Mouse (Mus musculus): Measurements from ENCODE around the gene Intu. TPM values are rescaled to one million over a fixed set of nuclear protein-coding genes. Genes with fewer than 3 reads are reported as not detected.

The Intu gene
- polyA plus RNA-seq, 1 experiment = 2.0 TPM

DNA sequence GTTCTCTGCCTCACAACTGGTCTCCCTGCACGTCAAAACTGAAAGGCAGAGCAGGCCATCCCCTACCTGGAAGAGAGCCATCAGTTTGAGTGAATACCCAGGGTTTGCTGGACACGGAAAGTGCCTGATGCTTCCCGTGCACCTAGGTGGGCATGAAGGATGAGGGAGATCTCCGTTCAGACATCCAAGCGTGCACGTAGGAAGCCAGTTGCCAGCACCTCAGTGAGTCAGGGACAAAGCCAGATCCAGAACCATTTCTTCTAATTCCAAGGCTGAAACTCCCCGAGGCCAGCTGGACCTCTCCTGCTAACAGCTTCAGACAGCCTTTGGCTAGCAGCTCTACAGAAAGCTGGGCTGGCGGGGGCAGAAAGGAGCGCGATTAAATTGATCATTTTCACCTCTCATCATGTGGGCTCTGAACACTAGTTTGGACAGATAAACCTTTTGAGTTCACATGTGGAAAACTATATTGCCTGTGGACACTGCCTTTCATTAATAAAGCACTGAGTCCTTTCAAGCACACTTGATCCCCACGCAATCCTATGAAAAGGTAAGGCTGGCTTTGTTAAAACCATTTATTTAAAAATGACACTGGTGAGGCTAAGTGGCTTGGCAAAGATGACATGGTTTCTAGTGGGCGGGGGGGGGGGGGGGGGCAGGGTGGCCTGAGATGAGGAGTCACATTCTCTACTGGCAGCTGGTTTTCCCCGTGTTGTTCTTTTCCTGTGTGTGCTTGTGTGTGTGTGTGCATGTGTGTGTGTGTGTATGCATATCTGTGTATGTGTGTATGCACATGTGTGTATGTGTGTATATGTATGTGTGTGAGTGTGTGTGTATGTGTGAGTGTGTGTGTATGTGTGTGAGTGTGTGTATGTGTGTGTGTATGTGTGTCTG, 17.9 kb upstream of the Intu start:
- Histone ChIP-seq H3K79me2 (ENCODE audit: control insufficient read depth, insufficient read depth) (no peaks in the 10 kb centered on the region), H3K4me3 (ENCODE audit: insufficient read depth, poor library complexity, severe bottlenecking) (no peak overlapping the region), H3K36me3 (ENCODE audit: control insufficient read depth, insufficient read depth) (no peaks in the 10 kb centered on the region), H3ac (ENCODE audit: control insufficient read depth, insufficient read length, low read depth) (no peak overlapping the region), H3K27me3 (ENCODE audit: control insufficient read depth, insufficient read depth, insufficient read length) (no peaks in the 10 kb centered on the region), H3K79me3 (ENCODE audit: low read depth) (no peaks in the 10 kb centered on the region)
- TF ChIP-seq CTCF (IDR thresholded peaks at IDR 0.05; ENCODE audit: control insufficient read depth, insufficient read depth, insufficient read length) = no peak
- no peak for TF ChIP-seq FOSL1 (IDR thresholded peaks at IDR 0.05; ENCODE audit: insufficient read depth, low read length, poor library complexity, severe bottlenecking)
- TF ChIP-seq CEBPB (IDR thresholded peaks at IDR 0.05; ENCODE audit: low read depth) = no peak
- TF ChIP-seq USF1 (IDR thresholded peaks at IDR 0.05; ENCODE audit: low read depth) = no peak
- no peak for TF ChIP-seq MYOD1 (IDR thresholded peaks at IDR 0.05; ENCODE audit: control insufficient read depth, insufficient read length, low read depth)
- TF ChIP-seq MYOG (IDR thresholded peaks at IDR 0.05; ENCODE audit: control insufficient read depth, extremely low read depth, insufficient read length) = no peak
- no peak for TF ChIP-seq MAX (IDR thresholded peaks at IDR 0.05)

DNA sequence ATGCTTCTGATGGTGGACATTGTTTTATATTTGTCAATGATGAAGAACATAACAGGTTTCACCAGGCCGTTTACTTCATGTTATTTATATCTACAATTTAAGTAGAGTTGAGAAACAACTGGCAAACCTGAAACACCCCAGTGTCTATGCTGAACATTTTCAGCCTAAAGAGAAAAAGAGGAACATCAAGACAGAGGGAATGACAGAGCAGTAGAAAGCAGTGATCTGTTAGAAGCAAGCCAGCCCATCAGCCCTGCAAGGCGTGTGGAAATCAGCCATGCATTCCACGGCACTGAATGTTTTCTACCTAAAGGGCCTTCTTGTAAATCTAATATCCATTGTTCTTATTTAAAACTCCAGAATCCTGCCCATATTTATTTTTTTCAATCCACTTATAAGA, 12.8 kb upstream of the Intu start:
- Histone ChIP-seq H3K79me3 (ENCODE audit: low read depth) (no peaks in the 10 kb centered on the region), H3K79me2 (ENCODE audit: control insufficient read depth, insufficient read depth) (no peaks in the 10 kb centered on the region), H3K4me3 (ENCODE audit: insufficient read depth, poor library complexity, severe bottlenecking) (no peak overlapping the region), H3K27me3 (ENCODE audit: control insufficient read depth, insufficient read depth, insufficient read length) (no peaks in the 10 kb centered on the region), H3ac (ENCODE audit: control insufficient read depth, insufficient read length, low read depth) (no peak overlapping the region), H3K36me3 (ENCODE audit: control insufficient read depth, insufficient read depth) (no peaks in the 10 kb centered on the region)
- TF ChIP-seq CEBPB (IDR thresholded peaks at IDR 0.05; ENCODE audit: low read depth) (no peak), CTCF (IDR thresholded peaks at IDR 0.05; ENCODE audit: control insufficient read depth, insufficient read depth, insufficient read length) (no peak), USF1 (IDR thresholded peaks at IDR 0.05; ENCODE audit: low read depth) (no peak), FOSL1 (IDR thresholded peaks at IDR 0.05; ENCODE audit: insufficient read depth, low read length, poor library complexity, severe bottlenecking) (no peak), MAX (IDR thresholded peaks at IDR 0.05) (no peak), MYOD1 (IDR thresholded peaks at IDR 0.05; ENCODE audit: control insufficient read depth, insufficient read length, low read depth) (no peak), MYOG (IDR thresholded peaks at IDR 0.05; ENCODE audit: control insufficient read depth, extremely low read depth, insufficient read length) (no peak)

DNA sequence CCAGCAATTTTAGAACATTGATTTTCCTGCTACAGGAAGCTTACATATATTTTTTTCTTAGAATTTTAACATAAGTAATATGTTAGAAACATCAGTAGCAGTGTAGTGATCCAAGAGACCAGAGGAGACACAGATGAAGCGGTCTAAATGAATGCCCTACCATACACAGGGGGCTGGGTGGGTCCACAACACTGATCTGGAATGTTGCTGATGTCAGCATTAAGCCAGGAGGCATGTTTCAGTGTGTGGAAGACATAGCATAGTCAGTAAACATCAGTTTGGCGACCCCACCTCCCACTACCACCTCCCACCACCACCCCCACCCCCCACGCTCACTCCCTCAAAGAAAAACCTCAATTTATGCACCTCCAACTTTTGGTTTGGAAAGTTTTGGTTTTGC, 11.5 kb upstream of the Intu start:
- no peaks in the 10 kb centered on the region for H3K36me3 ChIP-seq (ENCODE audit: control insufficient read depth, insufficient read depth)
- H3K4me3 ChIP-seq (ENCODE audit: insufficient read depth, poor library complexity, severe bottlenecking) = no peak overlapping the region
- no peaks in the 10 kb centered on the region for H3K79me3 ChIP-seq (ENCODE audit: low read depth)
- TF ChIP-seq CEBPB (IDR thresholded peaks at IDR 0.05; ENCODE audit: low read depth) (no peak), USF1 (IDR thresholded peaks at IDR 0.05; ENCODE audit: low read depth) (no peak), MYOD1 (IDR thresholded peaks at IDR 0.05; ENCODE audit: control insufficient read depth, insufficient read length, low read depth) (no peak), MAX (IDR thresholded peaks at IDR 0.05) (no peak), CTCF (IDR thresholded peaks at IDR 0.05; ENCODE audit: control insufficient read depth, insufficient read depth, insufficient read length) (no peak), MYOG (IDR thresholded peaks at IDR 0.05; ENCODE audit: control insufficient read depth, extremely low read depth, insufficient read length) (no peak), FOSL1 (IDR thresholded peaks at IDR 0.05; ENCODE audit: insufficient read depth, low read length, poor library complexity, severe bottlenecking) (no peak)
- no peak overlapping the region for H3ac ChIP-seq (ENCODE audit: control insufficient read depth, insufficient read length, low read depth)
- no peaks in the 10 kb centered on the region for H3K79me2 ChIP-seq (ENCODE audit: control insufficient read depth, insufficient read depth)
- H3K27me3 ChIP-seq (ENCODE audit: control insufficient read depth, insufficient read depth, insufficient read length) = no peaks in the 10 kb centered on the region

DNA sequence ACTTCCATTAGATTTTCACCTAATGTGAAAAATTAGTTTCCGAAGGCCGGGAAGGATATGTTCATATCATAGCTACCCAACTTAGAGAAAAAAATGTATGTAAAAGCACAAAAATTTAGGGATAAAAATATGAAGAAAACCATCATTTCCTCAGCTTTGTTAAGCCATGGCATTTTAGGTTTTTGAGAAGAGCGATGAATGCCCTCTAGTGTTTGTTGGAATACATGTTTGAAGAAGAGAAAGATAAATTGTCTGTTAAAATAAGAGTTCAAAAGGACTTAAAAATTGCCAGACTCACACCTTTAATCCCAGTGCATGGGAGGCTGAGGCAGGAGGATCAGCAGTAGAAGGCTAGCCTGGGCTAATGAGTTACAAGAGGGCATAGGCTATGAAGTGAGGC, 10.5 kb upstream of the Intu start:
- Histone ChIP-seq H3K27me3 (ENCODE audit: control insufficient read depth, insufficient read depth, insufficient read length) (no peaks in the 10 kb centered on the region), H3ac (ENCODE audit: control insufficient read depth, insufficient read length, low read depth) (no peak overlapping the region), H3K79me3 (ENCODE audit: low read depth) (no peaks in the 10 kb centered on the region), H3K4me3 (ENCODE audit: insufficient read depth, poor library complexity, severe bottlenecking) (no peak overlapping the region), H3K79me2 (ENCODE audit: control insufficient read depth, insufficient read depth) (no peaks in the 10 kb centered on the region), H3K36me3 (ENCODE audit: control insufficient read depth, insufficient read depth) (no peaks in the 10 kb centered on the region)
- no peak for TF ChIP-seq MYOD1 (IDR thresholded peaks at IDR 0.05; ENCODE audit: control insufficient read depth, insufficient read length, low read depth)
- TF ChIP-seq MYOG (IDR thresholded peaks at IDR 0.05; ENCODE audit: control insufficient read depth, extremely low read depth, insufficient read length) = no peak
- TF ChIP-seq CTCF (IDR thresholded peaks at IDR 0.05; ENCODE audit: control insufficient read depth, insufficient read depth, insufficient read length) = no peak
- TF ChIP-seq FOSL1 (IDR thresholded peaks at IDR 0.05; ENCODE audit: insufficient read depth, low read length, poor library complexity, severe bottlenecking) = no peak
- no peak for TF ChIP-seq CEBPB (IDR thresholded peaks at IDR 0.05; ENCODE audit: low read depth)
- TF ChIP-seq USF1 (IDR thresholded peaks at IDR 0.05; ENCODE audit: low read depth) = no peak
- TF ChIP-seq MAX (IDR thresholded peaks at IDR 0.05) = no peak

DNA sequence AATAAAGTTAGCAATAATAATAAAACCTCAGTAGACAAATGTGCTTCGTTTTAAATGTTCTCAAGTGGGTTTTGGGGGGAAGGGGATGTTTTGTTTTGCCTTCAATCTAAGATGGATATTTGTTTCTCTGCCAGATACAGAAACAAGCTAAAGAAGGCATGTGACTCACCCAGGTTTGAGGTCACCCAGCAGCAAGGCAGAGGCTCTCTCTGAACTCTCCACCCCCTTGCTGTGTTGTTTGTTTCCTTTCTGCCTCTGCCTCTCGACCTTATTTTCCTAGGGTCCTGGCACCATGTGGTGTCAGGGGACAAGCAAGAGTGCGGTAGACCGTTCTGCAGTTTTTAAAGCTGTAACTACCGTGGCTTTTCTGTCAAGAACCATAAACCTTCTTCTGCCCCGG, 8.6 kb upstream of the Intu start:
- no peak overlapping the region for H3K4me3 ChIP-seq (ENCODE audit: insufficient read depth, poor library complexity, severe bottlenecking)
- H3K27me3 ChIP-seq (ENCODE audit: control insufficient read depth, insufficient read depth, insufficient read length) = no peaks in the 10 kb centered on the region
- no peaks in the 10 kb centered on the region for H3K79me2 ChIP-seq (ENCODE audit: control insufficient read depth, insufficient read depth)
- H3K36me3 ChIP-seq (ENCODE audit: control insufficient read depth, insufficient read depth) = no peaks in the 10 kb centered on the region
- H3K79me3 ChIP-seq (ENCODE audit: low read depth) = no peaks in the 10 kb centered on the region
- TF ChIP-seq MYOD1 (IDR thresholded peaks at IDR 0.05; ENCODE audit: control insufficient read depth, insufficient read length, low read depth) = no peak
- peak; percentile 21 for TF ChIP-seq USF1 (IDR thresholded peaks at IDR 0.05; ENCODE audit: low read depth)
- H3ac ChIP-seq (ENCODE audit: control insufficient read depth, insufficient read length, low read depth) = no peak overlapping the region

Measured in C2C12 (cell line).